Mouse (Mus musculus) midbrain, embryonic 13.5 days (tissue): Measurements from ENCODE around the gene Rbms3. TPM values are rescaled to one million over a fixed set of nuclear protein-coding genes. Genes with fewer than 3 reads are reported as not detected.

Source experiments
- ATAC-seq: fragments of 200-750 bp; cut with Nextera tagmentation; 2 replicates; pipeline ENCODE4 v1.8.0; 2017; ENCODE audit warnings: mild to moderate bottlenecking, moderate TSS enrichment, moderate library complexity
- H3K27ac ChIP-seq: fragments of 300-500 bp; sonication (generic); 2 replicates; pipeline ENCODE4 v1.5.1; 2015; ENCODE audit warnings: inconsistent platforms, mild to moderate bottlenecking, moderate library complexity
- H3K27me3 ChIP-seq: fragments of 300-500 bp; sonication (generic); 2 replicates; pipeline ENCODE4 v1.6.1; 2015; ENCODE audit warnings: mild to moderate bottlenecking, inconsistent platforms
- H3K36me3 ChIP-seq: fragments of 300-500 bp; sonication (generic); 2 replicates; pipeline ENCODE4 v1.6.1; 2015; ENCODE audit warnings: mild to moderate bottlenecking, inconsistent platforms
- H3K4me1 ChIP-seq: fragments of 300-500 bp; sonication (generic); replicated peaks from 2 replicates; pipeline ENCODE4 v1.6.1; 2015; ENCODE audit warnings: inconsistent platforms
- H3K4me2 ChIP-seq: fragments of 300-500 bp; sonication (generic); replicated peaks from 2 replicates; pipeline ENCODE4 v1.6.1; 2015; ENCODE audit warnings: moderate library complexity, mild to moderate bottlenecking, inconsistent platforms
- H3K4me3 ChIP-seq: fragments of 300-500 bp; sonication (generic); replicated peaks from 2 replicates; pipeline ENCODE4 v1.5.1; 2015; ENCODE audit warnings: mild to moderate bottlenecking, inconsistent platforms
- H3K9ac ChIP-seq: fragments of 300-500 bp; sonication (generic); replicated peaks from 2 replicates; pipeline ENCODE4 v1.6.1; 2015; ENCODE audit warnings: mild to moderate bottlenecking, inconsistent platforms
- H3K9me3 ChIP-seq: fragments of 300-500 bp; sonication (generic); 2 replicates; pipeline ENCODE4 v1.6.1; 2016; ENCODE audit warnings: mild to moderate bottlenecking, inconsistent platforms
- WGBS: fragments of 180-500 bp; shearing (Covaris S2); methylation state at CpG from one replicate; pipeline ENCODE4 v1.1.7; 2015; 5-methylcytosine and 5-hydroxymethylcytosine counted together
- polyA plus RNA-seq: library from polyadenylated mRNA; unstranded; fragments of >200 nt; fragmentation: Nextera tagmentation; extraction: Ambion mirVana; gene quantifications from 2 replicates; pipeline ENCODE4 v1.2.1, GENCODE M21; 2015

Gene Rbms3
- polyA plus RNA-seq, 1 experiment from 2014 or later: 30.8 TPM

DNA sequence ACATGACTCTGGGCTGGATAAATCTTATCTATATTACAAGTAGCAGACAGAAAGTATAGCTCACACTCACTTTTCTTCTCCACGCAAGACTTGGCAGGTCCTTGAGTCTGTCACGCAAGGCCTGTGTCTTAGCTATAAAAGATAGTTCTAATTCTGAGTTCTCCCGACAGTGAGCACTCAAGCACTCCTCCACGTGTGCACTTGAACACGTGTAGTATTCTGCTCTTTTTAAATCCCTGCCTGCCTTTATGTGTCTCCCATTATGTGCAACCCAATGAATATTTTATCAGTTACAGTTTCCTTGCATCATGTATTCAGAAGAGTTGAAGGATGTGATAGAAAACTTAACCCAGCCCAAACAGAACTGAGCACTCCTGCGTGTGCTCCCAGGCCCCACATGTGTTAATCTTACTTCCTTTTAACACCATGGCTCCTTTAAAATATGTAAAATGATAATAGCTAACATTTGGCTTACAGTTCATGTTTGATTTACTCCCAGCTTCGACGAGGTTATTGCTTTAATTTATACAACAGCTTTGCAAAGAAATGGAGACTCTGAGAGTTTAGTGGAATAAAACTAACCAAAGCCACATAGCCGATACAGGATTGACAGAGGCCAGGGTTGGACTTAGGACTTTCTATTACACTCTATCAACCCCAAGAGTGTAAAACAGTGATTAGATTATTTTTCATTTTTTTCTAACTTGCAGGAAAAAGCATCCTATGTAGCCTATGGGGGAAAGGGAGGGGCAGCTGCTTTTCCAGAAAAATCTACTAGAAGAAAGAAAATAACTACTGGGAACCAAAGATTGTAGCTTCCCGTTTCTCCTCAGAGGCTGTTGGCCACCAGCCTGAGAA, 749.9 kb downstream of the Rbms3 start:
- no peak overlapping the region for H3K4me3 ChIP-seq
- no peaks in the 10 kb centered on the region for H3K4me1 ChIP-seq
- no peak overlapping the region for H3K4me2 ChIP-seq
- no peaks in the 10 kb centered on the region for H3K36me3 ChIP-seq
- no peaks in the 10 kb centered on the region for H3K9me3 ChIP-seq
- 90% methylated on average over 10 of the region's 10 CpGs for WGBS
- ATAC-seq: no peak
- H3K9ac ChIP-seq: no peak overlapping the region
- no peak overlapping the region for H3K27ac ChIP-seq
- no peaks in the 10 kb centered on the region for H3K27me3 ChIP-seq

DNA sequence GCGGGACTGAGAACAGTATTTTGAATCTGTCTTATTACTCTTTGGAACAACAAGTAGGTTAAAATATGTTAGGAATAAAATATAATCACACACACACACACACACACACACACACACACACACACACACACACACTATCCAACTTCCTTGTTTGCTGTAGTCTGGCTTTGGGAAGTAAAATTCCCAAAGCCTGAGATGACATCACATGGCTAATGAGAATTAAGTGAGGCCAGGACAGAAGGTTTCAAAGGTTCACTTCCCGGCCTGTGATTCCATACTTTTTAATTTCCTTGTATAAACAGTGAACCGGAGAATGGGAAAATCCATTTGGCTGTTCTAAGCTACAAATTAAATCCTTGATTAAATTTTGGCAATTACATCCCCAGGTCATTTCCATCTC, 752.9 kb downstream of the Rbms3 start:
- Histone ChIP-seq H3K4me1 (no peaks in the 10 kb centered on the region), H3K27ac (no peak overlapping the region), H3K4me2 (no peak overlapping the region), H3K4me3 (no peak overlapping the region), H3K9me3 (no peaks in the 10 kb centered on the region), H3K9ac (no peak overlapping the region), H3K36me3 (no peaks in the 10 kb centered on the region), H3K27me3 (no peaks in the 10 kb centered on the region)
- no peak for ATAC-seq
- 72% methylated on average over 3 of the region's 3 CpGs for WGBS

DNA sequence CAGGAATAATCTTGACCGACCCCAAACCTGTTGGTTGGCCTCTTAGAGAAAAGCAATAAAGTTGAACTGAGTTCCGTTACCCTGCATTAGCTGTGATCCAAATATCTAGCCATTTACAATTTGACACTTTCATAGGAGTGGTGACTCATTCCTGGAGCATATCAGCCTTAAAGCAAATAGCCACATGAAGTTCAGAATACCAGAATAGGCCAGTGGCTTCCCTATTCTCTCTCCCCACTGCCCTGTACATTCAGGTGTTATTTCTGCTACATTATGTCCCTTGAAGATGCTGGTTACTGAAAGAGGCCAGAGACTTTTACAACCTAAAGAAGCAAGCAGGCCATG, 755.8 kb downstream of the Rbms3 start:
- ATAC-seq: no peak
- Histone ChIP-seq H3K4me1 (no peaks in the 10 kb centered on the region), H3K27ac (no peak overlapping the region), H3K4me3 (no peak overlapping the region), H3K4me2 (no peak overlapping the region), H3K27me3 (no peaks in the 10 kb centered on the region), H3K9ac (no peak overlapping the region), H3K36me3 (no peaks in the 10 kb centered on the region), H3K9me3 (no peaks in the 10 kb centered on the region)
- WGBS: 64% methylated on average over 2 of the region's 2 CpGs

DNA sequence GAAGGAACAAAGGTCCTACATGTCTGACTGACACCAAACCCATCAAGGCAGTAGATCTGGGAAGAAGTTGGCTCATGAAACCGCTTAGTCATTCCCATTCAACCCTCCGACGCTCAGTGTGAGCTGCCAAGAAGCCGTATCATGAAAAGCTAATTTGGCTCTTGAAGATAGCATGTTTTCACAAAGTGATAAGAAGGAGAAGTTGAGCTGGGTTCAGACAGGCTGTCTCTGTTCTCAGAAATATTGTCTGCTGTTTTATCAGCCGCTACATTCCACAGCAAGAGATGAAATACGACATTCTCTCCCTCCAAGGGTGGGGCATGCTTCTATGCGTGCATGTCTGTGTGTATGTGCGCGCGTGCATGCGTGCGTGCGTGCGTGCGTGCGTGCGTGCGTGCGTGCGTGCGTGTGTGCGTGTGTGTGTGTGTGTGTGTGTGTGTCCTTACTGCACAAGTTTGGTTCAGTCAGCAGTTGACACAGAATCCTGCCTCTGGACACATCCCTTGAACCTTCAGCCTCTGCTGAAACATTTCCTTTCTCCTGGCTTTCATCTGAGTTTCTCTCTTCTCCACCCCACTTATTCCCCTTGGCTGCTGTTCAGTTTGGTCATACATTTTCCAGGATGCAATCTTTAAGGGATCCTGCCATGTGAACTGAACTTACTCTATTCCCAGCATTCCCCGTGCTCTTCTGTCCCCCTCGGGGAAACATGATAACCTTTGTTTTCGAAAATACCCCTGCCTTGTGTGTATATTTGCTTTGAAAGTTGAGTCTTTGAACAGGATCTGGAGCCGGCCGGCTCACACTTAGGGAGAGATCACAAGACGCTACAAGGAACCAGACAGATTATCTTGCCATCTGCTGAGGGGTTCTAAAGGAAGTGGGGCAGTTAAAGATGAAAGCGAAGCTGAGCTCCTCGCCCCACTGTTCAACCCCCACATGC, 756.4 kb downstream of the Rbms3 start:
- 79% methylated on average over 30 of the region's 30 CpGs for WGBS
- Histone ChIP-seq H3K4me3 (no peak overlapping the region), H3K9ac (no peak overlapping the region), H3K27me3 (no peaks in the 10 kb centered on the region), H3K9me3 (no peaks in the 10 kb centered on the region), H3K4me2 (no peak overlapping the region), H3K36me3 (no peaks in the 10 kb centered on the region), H3K27ac (no peak overlapping the region), H3K4me1 (no peaks in the 10 kb centered on the region)
- no peak for ATAC-seq

DNA sequence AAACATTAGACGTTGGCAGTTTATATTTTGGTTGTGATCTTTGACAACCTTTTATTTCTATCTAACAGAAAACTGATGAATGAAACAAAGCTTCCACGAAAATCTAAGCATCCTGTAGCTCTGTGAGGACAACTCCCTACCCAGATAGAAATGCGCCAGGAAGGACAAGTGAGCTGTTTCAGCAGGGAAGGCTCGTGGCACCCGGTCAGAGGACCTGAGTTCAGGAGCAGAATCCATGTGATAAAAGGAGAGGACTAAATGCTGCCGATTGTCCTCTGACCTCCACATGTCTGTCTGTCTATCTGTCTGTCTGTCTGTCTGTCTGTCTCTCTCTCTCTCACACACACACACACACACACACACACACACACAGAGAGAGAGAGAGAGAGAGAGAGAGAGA, 757.4 kb downstream of the Rbms3 start:
- no peak overlapping the region for H3K4me3 ChIP-seq
- 88% methylated on average over 6 of the region's 6 CpGs for WGBS
- no peak overlapping the region for H3K27ac ChIP-seq
- H3K4me2 ChIP-seq: no peak overlapping the region
- H3K36me3 ChIP-seq: no peaks in the 10 kb centered on the region
- no peaks in the 10 kb centered on the region for H3K4me1 ChIP-seq
- H3K9ac ChIP-seq: no peak overlapping the region
- H3K27me3 ChIP-seq: no peaks in the 10 kb centered on the region
- H3K9me3 ChIP-seq: no peaks in the 10 kb centered on the region
- ATAC-seq: no peak

DNA sequence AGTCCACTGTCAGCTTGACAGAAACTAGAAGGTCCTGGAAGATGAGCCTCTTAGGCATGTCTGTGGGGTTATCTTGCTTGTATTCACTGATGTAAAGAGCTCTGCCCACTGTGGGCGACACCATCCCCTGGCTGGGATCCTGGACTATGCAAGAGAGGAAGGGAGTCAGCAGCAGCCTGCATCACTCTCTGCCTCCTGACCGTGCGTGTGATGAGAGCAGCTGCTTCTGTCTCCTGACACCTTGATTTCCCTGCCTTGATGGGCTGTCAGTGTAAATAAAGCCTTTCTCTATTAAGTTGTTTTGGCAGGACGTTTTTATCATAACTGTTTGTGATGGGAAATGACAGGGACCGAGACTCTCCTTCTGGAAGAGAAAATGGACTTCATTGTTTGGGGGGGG, 758.1 kb downstream of the Rbms3 start:
- no peak overlapping the region for H3K4me3 ChIP-seq
- no peak overlapping the region for H3K4me2 ChIP-seq
- no peaks in the 10 kb centered on the region for H3K4me1 ChIP-seq
- no peaks in the 10 kb centered on the region for H3K27me3 ChIP-seq
- no peak overlapping the region for H3K27ac ChIP-seq
- WGBS: 91% methylated on average over 5 of the region's 5 CpGs
- no peak for ATAC-seq
- no peaks in the 10 kb centered on the region for H3K36me3 ChIP-seq
- H3K9me3 ChIP-seq: no peaks in the 10 kb centered on the region
- H3K9ac ChIP-seq: no peak overlapping the region

DNA sequence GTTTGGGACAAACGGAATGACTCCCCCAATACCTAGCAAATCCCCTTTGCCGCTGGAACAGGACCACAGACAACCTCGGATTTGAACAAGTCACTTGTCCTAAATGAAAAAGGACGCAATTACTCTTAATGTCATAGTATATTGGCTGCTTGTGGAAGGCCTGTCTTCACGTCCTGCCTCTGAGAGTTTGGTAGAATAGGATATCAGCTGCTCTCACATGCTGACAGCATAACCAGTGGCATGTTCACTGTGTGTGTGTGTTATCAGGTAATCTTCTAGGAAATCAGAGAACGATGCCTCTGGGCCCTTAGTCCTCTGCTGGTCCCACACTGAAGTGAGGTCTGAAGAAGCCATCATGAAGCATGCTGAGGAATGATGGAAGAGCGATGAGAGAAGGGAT, 763.7 kb downstream of the Rbms3 start:
- Histone ChIP-seq H3K36me3 (no peaks in the 10 kb centered on the region), H3K4me3 (no peak overlapping the region), H3K9me3 (no peaks in the 10 kb centered on the region), H3K27ac (no peak overlapping the region), H3K4me2 (no peak overlapping the region), H3K4me1 (no peaks in the 10 kb centered on the region), H3K9ac (no peak overlapping the region), H3K27me3 (no peaks in the 10 kb centered on the region)
- 93% methylated on average over 7 of the region's 7 CpGs for WGBS
- no peak for ATAC-seq

DNA sequence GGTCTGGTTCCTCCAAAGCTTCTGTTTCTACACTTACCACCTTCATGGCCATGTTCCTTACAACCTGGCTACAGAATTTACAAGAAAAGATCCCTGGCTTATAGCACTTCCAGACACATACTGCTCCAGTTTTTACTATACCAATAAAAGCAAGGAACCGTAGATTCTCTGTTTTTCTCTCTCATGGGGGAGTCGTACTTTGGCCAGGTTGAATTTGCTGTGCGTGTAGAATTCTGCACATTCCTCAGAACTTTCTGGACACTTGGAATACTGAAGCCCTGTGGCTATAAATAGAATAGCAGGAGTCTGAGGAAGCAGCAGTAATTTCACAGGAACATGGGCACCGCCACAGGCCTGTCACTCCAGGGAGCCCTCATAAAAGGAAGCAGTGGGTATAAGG, 766.1 kb downstream of the Rbms3 start:
- 74% methylated on average over 4 of the region's 4 CpGs for WGBS

DNA sequence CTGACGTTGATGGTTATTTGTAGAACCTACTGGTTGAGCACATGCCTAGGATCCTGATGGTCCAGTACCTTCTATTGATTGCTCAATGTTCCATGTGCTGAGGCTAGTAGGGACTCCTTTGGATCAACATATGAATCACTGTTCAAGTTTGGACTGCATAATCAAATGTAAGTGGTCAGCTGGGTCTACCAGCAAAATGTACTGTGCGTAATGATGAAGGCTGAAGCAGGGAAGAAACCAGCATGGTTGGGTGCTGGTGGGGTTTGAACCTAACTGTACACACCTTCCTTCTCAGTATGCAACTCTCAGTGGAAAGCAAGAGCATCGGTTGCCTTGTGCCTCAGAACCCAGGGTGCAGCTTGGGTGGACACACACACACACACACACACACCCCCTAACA, 767.4 kb downstream of the Rbms3 start:
- Histone ChIP-seq H3K4me2 (no peak overlapping the region), H3K4me3 (no peak overlapping the region), H3K4me1 (no peaks in the 10 kb centered on the region), H3K9ac (no peak overlapping the region), H3K9me3 (no peaks in the 10 kb centered on the region), H3K27me3 (no peaks in the 10 kb centered on the region), H3K27ac (no peak overlapping the region), H3K36me3 (no peaks in the 10 kb centered on the region)
- ATAC-seq: no peak
- WGBS: 95% methylated on average over 3 of the region's 3 CpGs

More for the DNA sequence above, 766.1 kb downstream of the Rbms3 start:
- H3K4me3 ChIP-seq: no peak overlapping the region
- no peak overlapping the region for H3K4me2 ChIP-seq
- no peak for ATAC-seq
- no peaks in the 10 kb centered on the region for H3K9me3 ChIP-seq
- no peaks in the 10 kb centered on the region for H3K4me1 ChIP-seq
- no peak overlapping the region for H3K9ac ChIP-seq
- H3K27me3 ChIP-seq: no peaks in the 10 kb centered on the region
- no peak overlapping the region for H3K27ac ChIP-seq
- no peaks in the 10 kb centered on the region for H3K36me3 ChIP-seq

DNA sequence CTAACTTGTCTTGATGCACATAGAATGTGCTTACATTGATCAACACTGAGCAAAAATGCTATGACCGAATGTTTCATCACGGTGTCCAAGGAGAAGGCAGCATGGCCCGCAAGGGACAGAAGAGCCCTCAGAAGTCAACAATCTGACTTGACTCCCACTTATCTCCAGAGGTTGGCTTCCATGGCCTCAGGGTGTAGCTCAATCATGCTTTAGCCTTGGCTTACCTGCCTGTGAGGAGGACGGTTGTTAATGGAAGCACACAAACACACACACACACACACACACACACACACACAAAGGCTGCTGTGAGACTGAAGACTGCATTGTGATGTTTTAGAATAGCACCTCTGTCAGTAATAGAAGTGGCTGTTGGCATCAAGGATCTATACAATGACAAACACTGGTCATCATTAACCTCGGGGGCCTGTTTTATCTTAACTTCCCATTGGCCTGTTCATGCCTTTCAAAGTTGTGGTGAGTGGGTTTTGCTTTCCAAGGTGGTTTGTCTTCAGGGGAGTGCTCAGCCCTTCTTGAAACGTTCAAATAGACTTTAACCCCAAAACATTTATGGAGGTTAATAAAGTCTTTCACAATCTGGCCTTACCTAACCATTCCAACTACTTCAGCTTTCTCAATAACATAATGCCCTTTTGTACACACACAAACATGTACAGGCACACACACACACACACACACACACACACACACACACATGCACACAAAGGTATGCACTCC, 771.7 kb downstream of the Rbms3 start:
- 93% methylated on average over 6 of the region's 6 CpGs for WGBS
- Histone ChIP-seq H3K4me3 (no peak overlapping the region), H3K9me3 (no peaks in the 10 kb centered on the region), H3K36me3 (no peaks in the 10 kb centered on the region), H3K4me1 (peaks cover 3% of the 10 kb centered on the region; the same call in 1 of the 2 replicates), H3K27me3 (no peaks in the 10 kb centered on the region), H3K4me2 (no peak overlapping the region), H3K27ac (no peak overlapping the region), H3K9ac (no peak overlapping the region)
- ATAC-seq: no peak

DNA sequence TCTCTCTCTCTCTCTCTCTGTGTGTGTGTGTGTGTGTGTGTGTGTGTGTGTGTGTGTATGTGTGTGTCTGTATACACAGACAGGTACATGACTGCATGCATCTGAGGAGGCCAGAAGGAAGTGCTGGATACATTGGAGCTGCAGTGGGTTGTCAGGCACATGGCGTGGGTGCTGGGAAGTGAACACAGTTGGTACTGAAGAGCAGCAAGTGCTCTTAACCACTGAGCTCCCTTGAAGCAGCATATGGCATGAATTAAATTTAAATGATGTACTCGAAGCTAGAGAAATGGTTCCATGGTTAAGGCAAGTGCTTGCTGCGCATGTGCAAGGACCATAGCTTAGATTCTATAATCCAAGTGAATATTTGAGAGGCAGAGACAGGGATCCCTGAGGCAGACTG, 772.6 kb downstream of the Rbms3 start:
- Histone ChIP-seq H3K27me3 (no peaks in the 10 kb centered on the region), H3K4me2 (no peak overlapping the region), H3K36me3 (no peaks in the 10 kb centered on the region), H3K4me3 (no peak overlapping the region), H3K9ac (no peak overlapping the region), H3K27ac (no peak overlapping the region), H3K9me3 (no peaks in the 10 kb centered on the region), H3K4me1 (peaks cover 3% of the 10 kb centered on the region; the same call in 1 of the 2 replicates)
- no peak for ATAC-seq
- 89% methylated on average over 3 of the region's 3 CpGs for WGBS

DNA sequence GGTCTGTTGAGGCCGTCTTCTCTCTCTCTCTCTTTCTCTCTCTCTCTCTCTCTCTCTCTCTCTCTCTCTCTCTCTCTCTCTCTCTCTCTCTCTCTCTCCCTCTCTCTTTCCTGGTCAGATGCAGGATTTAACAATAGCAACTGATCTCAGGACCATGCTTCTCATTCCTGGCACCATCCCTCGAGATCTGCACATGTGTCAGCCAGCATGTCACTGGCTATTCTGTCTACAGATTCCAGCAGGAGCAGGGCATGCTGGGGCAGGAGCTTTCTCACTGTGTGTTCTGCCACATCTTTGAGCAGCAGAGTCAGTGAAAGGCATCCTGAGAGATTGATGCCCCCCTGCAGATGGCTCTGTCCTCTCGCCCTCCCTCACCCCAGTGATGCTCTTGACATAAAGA, 774.0 kb downstream of the Rbms3 start:
- no peak overlapping the region for H3K27ac ChIP-seq
- H3K9me3 ChIP-seq: no peaks in the 10 kb centered on the region
- H3K4me2 ChIP-seq: no peak overlapping the region
- no peak overlapping the region for H3K9ac ChIP-seq
- peaks cover 3% of the 10 kb centered on the region; the same call in 1 of the 2 replicates for H3K4me1 ChIP-seq
- no peak for ATAC-seq
- H3K4me3 ChIP-seq: no peak overlapping the region
- no peaks in the 10 kb centered on the region for H3K36me3 ChIP-seq
- WGBS: 50% methylated on average over 3 of the region's 3 CpGs
- H3K27me3 ChIP-seq: no peaks in the 10 kb centered on the region
